Comparison of ENCODE assay signal across 14 mouse cellular contexts in genomic region chr7:101049326-101050087, GRCm38 (mm10). TPM values are rescaled to one million over a fixed set of nuclear protein-coding genes. Genes with fewer than 3 reads are reported as not detected.
A peak's percentile ranks its signal among the peaks of the same experiment; 100 is the strongest.
DNase-seq lines count a peak whose midpoint lies in the region; ATAC-seq and TF ChIP-seq lines count a peak whose summit lies in the region.
"Had no signal": no experiment of that assay in that cellular context is flagged by ENCODE, and none has a peak within 500 bp of the region (broad histone marks: within the 10 kb centered on the region; RNA-seq: fewer than 3 reads in every experiment).

No protein-coding gene starts in this region.

- no peaks in the 10 kb centered on the region for H3K36me3 ChIP-seq in heart, adult 2 months (ENCODE audit: control insufficient read depth, insufficient read depth, low read length)
- H3K36me3 ChIP-seq in lung, embryonic 14.5 days (ENCODE audit: insufficient read depth), result no peaks in the 10 kb centered on the region
- no peaks in the 10 kb centered on the region for H3K36me3 ChIP-seq in stomach, postnatal 0 days (ENCODE audit: control insufficient read depth, insufficient read depth, low read length)
- no peaks in the 10 kb centered on the region for H3K36me3 ChIP-seq in forebrain, embryonic 16.5 days (ENCODE audit: control insufficient read depth, insufficient read depth)
- H3K36me3 ChIP-seq: forebrain, embryonic 10.5 days; liver, embryonic 13.5 days; midbrain, embryonic 10.5 days had no signal

- H3K4me2 ChIP-seq in lung, embryonic 14.5 days, result no peak overlapping the region
- no peak overlapping the region for H3K4me2 ChIP-seq in stomach, postnatal 0 days (replicated peaks; ENCODE audit: low read depth)
- no peak overlapping the region for H3K4me2 ChIP-seq in forebrain, embryonic 16.5 days (ENCODE audit: low read length)
- H3K4me2 ChIP-seq: liver, embryonic 13.5 days had no signal

- WGBS in lung, adult 2 months, result 67% methylated on average over 7 of the region's 7 CpGs
- 47% methylated on average over 7 of the region's 7 CpGs for WGBS in heart, adult 2 months
- 59% methylated on average over 7 of the region's 7 CpGs for WGBS in lung, embryonic 14.5 days
- 57% methylated on average over 7 of the region's 7 CpGs for WGBS in stomach, postnatal 0 days
- 83% methylated on average over 7 of the region's 7 CpGs for WGBS in forebrain, embryonic 16.5 days

- no peaks in the 10 kb centered on the region for H3K9me3 ChIP-seq in lung, embryonic 14.5 days (ENCODE audit: low read depth, low read length)
- H3K9me3 ChIP-seq in stomach, postnatal 0 days (ENCODE audit: control insufficient read depth, low read length), result no peaks in the 10 kb centered on the region
- H3K9me3 ChIP-seq in forebrain, embryonic 16.5 days (ENCODE audit: control insufficient read depth, low read length), result no peaks in the 10 kb centered on the region
- H3K9me3 ChIP-seq: forebrain, embryonic 10.5 days; liver, embryonic 13.5 days; midbrain, embryonic 10.5 days had no signal

- TF ChIP-seq CTCF in lung, adult 2 months (IDR thresholded peaks at IDR 0.05; ENCODE audit: insufficient read depth, low read length), result no peak
- no peak for TF ChIP-seq CTCF in heart, adult 2 months (IDR thresholded peaks at IDR 0.05)
- no peak for TF ChIP-seq CTCF in lung, embryonic 14.5 days (IDR thresholded peaks at IDR 0.05; ENCODE audit: low read depth)
- TF ChIP-seq CTCF in stomach, postnatal 0 days (IDR thresholded peaks at IDR 0.05; ENCODE audit: low read depth), result no peak

- H3K27me3 ChIP-seq in heart, adult 2 months (ENCODE audit: control insufficient read depth, insufficient read depth, low read length), result no peaks in the 10 kb centered on the region
- H3K27me3 ChIP-seq in lung, embryonic 14.5 days (ENCODE audit: insufficient read depth, low read length), result no peaks in the 10 kb centered on the region
- no peaks in the 10 kb centered on the region for H3K27me3 ChIP-seq in stomach, postnatal 0 days (ENCODE audit: control insufficient read depth, insufficient read depth, low read length)
- H3K27me3 ChIP-seq in forebrain, embryonic 16.5 days (replicated peaks; ENCODE audit: control insufficient read depth, insufficient read depth, low read length), result no peaks in the 10 kb centered on the region
- H3K27me3 ChIP-seq: liver, embryonic 13.5 days had no signal

- no peak overlapping the region for H3K4me3 ChIP-seq in lung, adult 2 months (replicated peaks; ENCODE audit: extremely low read depth, low read depth, low read length)
- H3K4me3 ChIP-seq in heart, adult 2 months, result no peak overlapping the region
- no peak overlapping the region for H3K4me3 ChIP-seq in lung, embryonic 14.5 days (ENCODE audit: low read depth, low read length)
- H3K4me3 ChIP-seq in stomach, postnatal 0 days (ENCODE audit: low read depth, low read length), result no peak overlapping the region
- no peak overlapping the region for H3K4me3 ChIP-seq in forebrain, embryonic 16.5 days (replicated peaks; ENCODE audit: low read length)
- H3K4me3 ChIP-seq: forebrain, embryonic 10.5 days; liver, embryonic 13.5 days; midbrain, embryonic 10.5 days had no signal

- peak; percentile 45 to 46 for DNase-seq in lung, adult 18-20 months
- DNase-seq in lung, adult 2 months, result no peak
- DNase-seq in heart, adult 2 months, result peak; percentile 71 to 86
- peak; percentile 41 for DNase-seq in lung, embryonic 14.5 days
- no peak for DNase-seq in stomach, postnatal 0 days (ENCODE audit: low spot score)
- DNase-seq in layer of hippocampus, postnatal 36 days, result no peak
- no peak for DNase-seq in thymus, postnatal 10 days (ENCODE audit: low spot score in 2 of 2)
- DNase-seq: adrenal gland, adult 8-10 months; cerebellum, adult 2 months; liver, embryonic 13.5 days; thymus, postnatal 36 days had no signal

- 0 out of 2 replicates have a peak, but pooled peaks have one; percentile 13 for TF ChIP-seq EP300 in heart, adult 2 months (IDR thresholded peaks at IDR 0.05; ENCODE audit: insufficient read depth, low read depth, low read length)
- no peak for TF ChIP-seq EP300 in stomach, postnatal 0 days (optimal IDR thresholded peaks at IDR 0.05)

- intact Hi-C loops in heart, adult 2 months (cut with DNase I), result loop anchor here (2.0 kb wide), 2 partner anchors 37 to 107 kb away; partner anchors contain the start of gene P2ry2

- H3K79me2 ChIP-seq in heart, adult 2 months (replicated peaks; ENCODE audit: control insufficient read depth, insufficient read depth, low read length), result no peaks in the 10 kb centered on the region

- ATAC-seq in lung, embryonic 14.5 days (ENCODE audit: insufficient read depth), result no peak
- ATAC-seq in stomach, postnatal 0 days (ENCODE audit: low FRiP score, low TSS enrichment), result no peak
- ATAC-seq in forebrain, embryonic 16.5 days, result no peak

- no peak for TF ChIP-seq POLR2A in lung, adult 2 months (IDR thresholded peaks at IDR 0.05; ENCODE audit: borderline replicate concordance, extremely low read depth, low read depth, low read length)
- peak; percentile 16; the same call in 1 of the 2 replicates for TF ChIP-seq POLR2A in heart, adult 2 months (IDR thresholded peaks at IDR 0.05; ENCODE audit: insufficient read depth, low read depth, low read length)

- peak overlapping the region; percentile 89 for H3K27ac ChIP-seq in heart, adult 2 months
- no peak overlapping the region for H3K27ac ChIP-seq in lung, embryonic 14.5 days (ENCODE audit: low read depth)
- 0 out of 2 replicates have a peak overlapping the region, but pooled peaks have one; percentile 4 for H3K27ac ChIP-seq in stomach, postnatal 0 days (replicated peaks)
- no peak overlapping the region for H3K27ac ChIP-seq in forebrain, embryonic 16.5 days (ENCODE audit: low read length)
- H3K27ac ChIP-seq: forebrain, embryonic 10.5 days; liver, embryonic 13.5 days; midbrain, embryonic 10.5 days had no signal

- H3K4me1 ChIP-seq in lung, adult 2 months (ENCODE audit: control insufficient read depth, insufficient read depth, low read length), result peaks cover 4% of the 10 kb centered on the region
- H3K4me1 ChIP-seq in heart, adult 2 months (ENCODE audit: control insufficient read depth, insufficient read depth, low read length), result peaks cover 13% of the 10 kb centered on the region
- H3K4me1 ChIP-seq in lung, embryonic 14.5 days (ENCODE audit: insufficient read depth), result peaks cover 6% of the 10 kb centered on the region; the same call in 1 of the 2 replicates
- no peaks in the 10 kb centered on the region for H3K4me1 ChIP-seq in stomach, postnatal 0 days (replicated peaks; ENCODE audit: control insufficient read depth, insufficient read depth)
- H3K4me1 ChIP-seq in forebrain, embryonic 16.5 days (replicated peaks; ENCODE audit: control insufficient read depth, insufficient read depth, low read length), result 0 out of 2 replicates have a peak, but pooled peaks cover 3% of the 10 kb centered on the region
- H3K4me1 ChIP-seq: liver, embryonic 13.5 days had no signal

- H3K9ac ChIP-seq in heart, adult 2 months (ENCODE audit: low read depth, low read length), result no peak overlapping the region
- H3K9ac ChIP-seq in lung, embryonic 14.5 days, result no peak overlapping the region
- no peak overlapping the region for H3K9ac ChIP-seq in stomach, postnatal 0 days (ENCODE audit: low read length)
- no peak overlapping the region for H3K9ac ChIP-seq in forebrain, embryonic 16.5 days (replicated peaks; ENCODE audit: low read depth, low read length)
- H3K9ac ChIP-seq: liver, embryonic 13.5 days had no signal

RNA-seq across cellular contexts. Expression of gene P2ry2, which starts 36.8 kb away (rescaled TPM):
- polyA plus RNA-seq in lung, adult 2 months (2012; rRNA removed), result 25.0 and 25.2 TPM in 2 replicates
- 10 to 100 TPM; 22.3 to 32.6 TPM for total RNA-seq in heart, adult 2 months (2021)
- 40.4 and 46.8 TPM in 2 replicates for polyA plus RNA-seq in heart, adult 2 months (2012; rRNA removed)
- polyA plus RNA-seq in lung, embryonic 14.5 days (2014; fragmentation: Nextera tagmentation; extraction: Ambion mirVana), result 3.4 and 3.5 TPM in 2 replicates
- 5.7 and 5.8 TPM in 2 replicates for polyA plus RNA-seq in stomach, postnatal 0 days (2015; fragmentation: Nextera tagmentation; extraction: Ambion mirVana)
- total RNA-seq in layer of hippocampus, postnatal 36 days (2021), result under 1 TPM; 0.66 to 0.97 TPM
- polyA plus RNA-seq in forebrain, embryonic 16.5 days (2015; fragmentation: Nextera tagmentation; extraction: Ambion mirVana), result not detected in 2 replicates

RNA-seq across cellular contexts. Expression of gene Fchsd2, which starts 43.2 kb away (rescaled TPM):
- 10.9 and 14.7 TPM in 2 replicates for polyA plus RNA-seq in lung, adult 2 months (2012; rRNA removed)
- total RNA-seq in heart, adult 2 months (2021), result 10 to 100 TPM; 20.9 to 22.4 TPM
- polyA plus RNA-seq in heart, adult 2 months (2012; rRNA removed), result 5.6 and 8.1 TPM in 2 replicates
- polyA plus RNA-seq in lung, embryonic 14.5 days (2014; fragmentation: Nextera tagmentation; extraction: Ambion mirVana), result 23.6 and 23.8 TPM in 2 replicates
- polyA plus RNA-seq in stomach, postnatal 0 days (2015; fragmentation: Nextera tagmentation; extraction: Ambion mirVana), result 6.4 and 6.9 TPM in 2 replicates
- 10 to 100 TPM; 39.2 to 40.5 TPM for total RNA-seq in layer of hippocampus, postnatal 36 days (2021)
- polyA plus RNA-seq in forebrain, embryonic 16.5 days (2015; fragmentation: Nextera tagmentation; extraction: Ambion mirVana), result 45.5 and 50.4 TPM in 2 replicates

Comparison
In these comparisons a context has a peak if more than half of its experiments do, and no peak if none do; other contexts are left out.
1. DNase-seq: peak in lung, adult 18-20 months (2 of 2), heart, adult 2 months (2 of 2) and lung, embryonic 14.5 days (single experiment); none in lung, adult 2 months (single experiment), stomach, postnatal 0 days (single experiment), layer of hippocampus, postnatal 36 days (0 of 2) and thymus, postnatal 10 days (0 of 2).
2. H3K27ac ChIP-seq: peak in heart, adult 2 months (single experiment) and stomach, postnatal 0 days (single experiment); none in lung, embryonic 14.5 days (single experiment) and forebrain, embryonic 16.5 days (single experiment).